Mouse (Mus musculus) olfactory bulb, adult 2 months (tissue): ENCODE measurements around the gene Ucp2.

ENCODE experiments used
- CTCF ChIP-seq: fragments of 200-500 bp; IDR thresholded peaks from 2 replicates; pipeline ENCODE4 v1.5.1; 2012; ENCODE audit warnings: low read depth, mild to moderate bottlenecking, low read length, moderate library complexity; ENCODE audit not compliant: insufficient read depth
- POLR2A ChIP-seq: fragments of 200-500 bp; IDR thresholded peaks from 2 replicates; pipeline ENCODE4 v1.6.1; 2012; ENCODE audit warnings: mild to moderate bottlenecking, low read depth, low read length, moderate library complexity; ENCODE audit not compliant: insufficient read depth

DNA sequence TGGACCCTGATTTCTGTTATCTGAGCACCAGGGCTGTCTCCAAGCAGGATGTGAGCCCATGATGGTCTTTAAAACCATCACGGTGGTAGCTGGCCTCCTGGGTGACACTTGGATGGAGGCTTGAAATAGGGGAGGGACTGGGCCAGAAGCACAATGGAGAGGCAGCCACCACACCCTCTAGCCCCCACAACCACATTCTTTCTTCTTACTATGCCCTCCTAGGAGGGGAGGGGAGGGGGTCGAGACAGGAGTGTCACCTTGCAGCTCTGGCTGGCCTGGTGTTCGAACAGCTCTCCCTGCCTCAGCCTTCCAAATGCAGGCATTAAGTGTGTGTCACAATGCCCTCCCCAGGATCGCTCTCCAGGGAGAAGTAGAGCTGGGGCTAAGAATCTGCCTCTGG lies 4.3 kb downstream of the Ucp2 start:
- TF ChIP-seq POLR2A: no peak
- no peak for TF ChIP-seq CTCF
